Mouse (Mus musculus) heart, embryonic 11.5 days (tissue): ENCODE measurements around the gene Ambra1. TPM values are rescaled to one million over a fixed set of nuclear protein-coding genes. Genes with fewer than 3 reads are reported as not detected.
A peak's percentile ranks its signal among the peaks of the same experiment; 100 is the strongest.

Experiments
- ATAC-seq: fragments of 200-750 bp; cut with Nextera tagmentation; replicated peaks from 2 replicates; pipeline ENCODE4 v1.8.0; 2017; ENCODE audit warnings: moderate library complexity; ENCODE audit not compliant: insufficient number of reproducible peaks, low FRiP score, low TSS enrichment
- H3K27ac ChIP-seq: fragments of 300-500 bp; sonication (generic); 2 replicates; pipeline ENCODE4 v1.5.1; 2014; ENCODE audit warnings: mild to moderate bottlenecking, low read depth, low read length
- H3K27me3 ChIP-seq: fragments of 300-500 bp; sonication (generic); 2 replicates; pipeline ENCODE4 v1.6.1; 2014; ENCODE audit warnings: mild to moderate bottlenecking, low read length, mixed read lengths; ENCODE audit not compliant: control insufficient read depth, insufficient read depth
- H3K36me3 ChIP-seq: fragments of 300-500 bp; sonication (generic); 2 replicates; pipeline ENCODE4 v1.6.1; 2014; ENCODE audit warnings: mild to moderate bottlenecking, low read length, moderate library complexity, mixed read lengths; ENCODE audit not compliant: control insufficient read depth, insufficient read depth
- H3K4me1 ChIP-seq: fragments of 300-500 bp; sonication (generic); 2 replicates; pipeline ENCODE4 v1.6.1; 2014; ENCODE audit warnings: low read length; ENCODE audit not compliant: control insufficient read depth, insufficient read depth
- H3K4me2 ChIP-seq: fragments of 300-500 bp; sonication (generic); 2 replicates; pipeline ENCODE4 v1.6.1; 2014; ENCODE audit warnings: mild to moderate bottlenecking, moderate library complexity
- H3K4me3 ChIP-seq: fragments of 300-500 bp; sonication (generic); 2 replicates; pipeline ENCODE4 v1.5.1; 2014; ENCODE audit warnings: low read depth, low read length
- H3K9ac ChIP-seq: fragments of 300-500 bp; sonication (generic); 2 replicates; pipeline ENCODE4 v1.6.1; 2014; ENCODE audit warnings: mild to moderate bottlenecking, low read depth, low read length, moderate library complexity
- H3K9me3 ChIP-seq: fragments of 300-500 bp; sonication (generic); replicated peaks from 2 replicates; pipeline ENCODE4 v1.6.1; 2016; ENCODE audit warnings: low read length; ENCODE audit not compliant: control insufficient read depth
- WGBS: fragments of 180-500 bp; shearing (Covaris S2); extraction: QIAGEN DNeasy Blood & Tissue Kit; methylation state at CpG from one replicate; pipeline ENCODE4 v1.1.7; 2014; ENCODE audit not compliant: insufficient replicate concordance; 5-methylcytosine and 5-hydroxymethylcytosine counted together
- polyA plus RNA-seq: library from polyadenylated mRNA; unstranded; fragments of >200 nt; fragmentation: Nextera tagmentation; extraction: Ambion mirVana; gene quantifications from 2 replicates; pipeline ENCODE4 v1.2.1, GENCODE M21; 2014

Gene Ambra1
- polyA plus RNA-seq, 1 experiment from 2014 or later = 12.1 TPM

DNA sequence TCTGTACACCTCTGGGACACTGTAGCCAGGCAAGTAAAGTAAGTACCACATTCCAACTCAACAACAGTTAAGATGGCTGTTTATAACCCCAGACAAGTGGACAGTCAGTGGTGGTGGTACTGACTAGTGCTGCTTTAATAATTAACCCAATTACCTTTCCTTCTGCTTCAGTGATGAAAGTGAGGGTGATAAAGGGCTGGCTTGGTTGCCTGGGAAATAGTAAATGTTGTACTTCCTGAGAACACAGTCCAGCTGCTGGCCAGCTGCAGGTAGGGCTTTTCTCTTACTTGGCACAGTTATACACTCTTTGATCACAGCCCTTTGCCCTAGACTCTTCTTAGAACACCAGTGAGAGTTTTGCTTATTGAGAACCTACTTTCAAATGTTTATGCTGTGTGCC is 102.3 kb downstream of the Ambra1 start:
- H3K4me3 ChIP-seq = no peak overlapping the region
- H3K27me3 ChIP-seq = no peaks in the 10 kb centered on the region
- ATAC-seq = no peak
- H3K4me2 ChIP-seq = no peak overlapping the region
- H3K4me1 ChIP-seq = peaks cover 5% of the 10 kb centered on the region; the same call in 1 of the 2 replicates
- no peaks in the 10 kb centered on the region for H3K9me3 ChIP-seq
- no peak overlapping the region for H3K27ac ChIP-seq
- H3K9ac ChIP-seq = no peak overlapping the region
- H3K36me3 ChIP-seq = no peaks in the 10 kb centered on the region

DNA sequence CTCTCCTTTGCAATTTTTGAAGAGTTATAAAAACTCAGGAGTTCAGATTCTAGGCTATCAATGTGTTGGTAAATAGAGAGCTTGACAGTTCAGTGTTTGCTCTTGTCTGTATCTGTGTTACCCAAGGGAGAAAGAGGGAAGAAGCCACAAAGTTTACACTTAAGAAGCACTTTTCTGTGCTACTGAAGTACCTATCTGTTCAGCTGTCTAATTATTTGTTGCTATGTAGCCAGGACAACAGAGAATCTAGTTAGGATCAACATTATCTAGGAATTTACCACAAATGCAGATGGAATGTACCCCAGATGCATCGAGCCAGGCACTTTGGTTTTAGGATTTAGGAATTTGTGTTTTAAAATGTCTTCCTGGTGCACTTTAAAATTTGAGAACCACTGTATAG is 104.3 kb downstream of the Ambra1 start:
- Histone ChIP-seq H3K9ac (no peak overlapping the region), H3K9me3 (no peaks in the 10 kb centered on the region), H3K27ac (no peak overlapping the region), H3K36me3 (no peaks in the 10 kb centered on the region), H3K4me3 (no peak overlapping the region), H3K4me1 (peaks cover 5% of the 10 kb centered on the region; the same call in 1 of the 2 replicates), H3K27me3 (no peaks in the 10 kb centered on the region), H3K4me2 (no peak overlapping the region)
- WGBS = 47% methylated on average over 1 of the region's 1 CpGs
- no peak for ATAC-seq

DNA sequence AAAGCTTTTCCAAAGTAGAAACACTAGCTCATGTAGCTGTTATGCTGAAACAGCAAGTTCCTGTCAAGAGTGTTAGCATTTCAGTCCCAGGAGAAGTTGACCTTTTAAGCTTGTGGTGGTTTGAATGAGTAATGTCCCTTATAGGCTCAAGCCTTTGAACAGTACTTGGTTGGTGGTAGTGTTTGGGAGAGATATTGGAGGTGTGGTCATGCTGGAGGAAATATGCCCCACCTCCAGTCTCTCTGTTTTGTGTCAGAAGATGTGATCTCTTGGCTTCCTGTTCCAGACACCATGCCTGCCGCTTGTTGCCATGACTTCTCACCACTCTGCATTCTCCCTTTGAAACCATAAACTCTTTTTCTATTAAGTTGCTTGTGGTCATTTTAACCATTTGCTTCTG is 105.1 kb downstream of the Ambra1 start:
- H3K9me3 ChIP-seq = no peaks in the 10 kb centered on the region
- H3K27me3 ChIP-seq = no peaks in the 10 kb centered on the region
- WGBS = 41% methylated on average over 1 of the region's 1 CpGs
- no peak overlapping the region for H3K27ac ChIP-seq
- ATAC-seq = 0 out of 2 replicates have a peak, but pooled peaks have one; percentile 61
- H3K4me2 ChIP-seq = no peak overlapping the region
- H3K36me3 ChIP-seq = no peaks in the 10 kb centered on the region
- H3K4me3 ChIP-seq = no peak overlapping the region
- H3K4me1 ChIP-seq = peaks cover 5% of the 10 kb centered on the region; the same call in 1 of the 2 replicates
- no peak overlapping the region for H3K9ac ChIP-seq

DNA sequence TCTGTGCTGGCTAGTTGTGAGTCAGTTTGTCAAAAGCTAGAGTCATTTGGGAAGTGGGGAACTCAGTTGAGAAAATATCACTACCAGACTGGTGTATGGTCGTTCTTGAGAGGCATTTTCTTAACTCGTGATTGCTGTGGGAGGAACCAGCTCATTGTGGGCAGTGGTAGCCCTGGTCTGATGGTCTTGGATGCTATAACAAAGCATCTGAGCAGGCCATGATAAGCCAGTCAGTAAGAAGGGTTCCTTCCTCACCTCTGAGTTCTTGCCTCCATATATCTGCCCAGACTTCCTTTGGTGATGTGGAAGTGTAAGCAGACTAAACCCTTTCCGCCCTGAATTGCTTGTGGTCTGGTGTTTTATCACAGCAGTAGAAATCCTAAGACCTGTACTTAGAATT is 105.7 kb downstream of the Ambra1 start:
- Histone ChIP-seq H3K36me3 (no peaks in the 10 kb centered on the region), H3K4me2 (no peak overlapping the region), H3K27ac (no peak overlapping the region), H3K4me3 (no peak overlapping the region), H3K9ac (no peak overlapping the region), H3K4me1 (peaks cover 5% of the 10 kb centered on the region; the same call in 1 of the 2 replicates), H3K9me3 (no peaks in the 10 kb centered on the region), H3K27me3 (no peaks in the 10 kb centered on the region)
- WGBS = 62% methylated on average over 3 of the region's 3 CpGs
- no peak for ATAC-seq

DNA sequence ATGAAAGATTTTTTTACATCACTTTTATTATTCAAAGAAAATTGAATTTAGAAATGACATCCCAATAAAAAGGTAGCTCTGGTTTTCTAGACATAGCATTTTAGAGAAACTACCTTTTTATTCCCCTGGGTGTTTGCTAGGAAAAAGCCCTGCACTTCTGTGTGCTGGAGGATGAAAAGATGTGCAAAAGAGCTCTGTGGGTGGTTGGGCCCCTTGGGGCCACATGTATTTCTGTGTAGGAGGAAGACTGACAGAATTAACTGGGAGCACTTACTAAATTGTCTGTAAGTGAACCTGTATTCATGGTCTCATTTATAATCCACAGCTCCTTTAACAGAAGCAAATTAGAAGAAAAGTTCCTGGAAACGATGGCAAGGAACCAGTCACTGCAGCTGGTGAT is 114.2 kb downstream of the Ambra1 start:
- ATAC-seq = no peak
- Histone ChIP-seq H3K27ac (no peak overlapping the region), H3K36me3 (no peaks in the 10 kb centered on the region), H3K9me3 (no peaks in the 10 kb centered on the region), H3K4me2 (no peak overlapping the region), H3K4me3 (no peak overlapping the region), H3K27me3 (no peaks in the 10 kb centered on the region), H3K9ac (no peak overlapping the region), H3K4me1 (no peaks in the 10 kb centered on the region)
- WGBS = 85% methylated on average over 1 of the region's 1 CpGs

DNA sequence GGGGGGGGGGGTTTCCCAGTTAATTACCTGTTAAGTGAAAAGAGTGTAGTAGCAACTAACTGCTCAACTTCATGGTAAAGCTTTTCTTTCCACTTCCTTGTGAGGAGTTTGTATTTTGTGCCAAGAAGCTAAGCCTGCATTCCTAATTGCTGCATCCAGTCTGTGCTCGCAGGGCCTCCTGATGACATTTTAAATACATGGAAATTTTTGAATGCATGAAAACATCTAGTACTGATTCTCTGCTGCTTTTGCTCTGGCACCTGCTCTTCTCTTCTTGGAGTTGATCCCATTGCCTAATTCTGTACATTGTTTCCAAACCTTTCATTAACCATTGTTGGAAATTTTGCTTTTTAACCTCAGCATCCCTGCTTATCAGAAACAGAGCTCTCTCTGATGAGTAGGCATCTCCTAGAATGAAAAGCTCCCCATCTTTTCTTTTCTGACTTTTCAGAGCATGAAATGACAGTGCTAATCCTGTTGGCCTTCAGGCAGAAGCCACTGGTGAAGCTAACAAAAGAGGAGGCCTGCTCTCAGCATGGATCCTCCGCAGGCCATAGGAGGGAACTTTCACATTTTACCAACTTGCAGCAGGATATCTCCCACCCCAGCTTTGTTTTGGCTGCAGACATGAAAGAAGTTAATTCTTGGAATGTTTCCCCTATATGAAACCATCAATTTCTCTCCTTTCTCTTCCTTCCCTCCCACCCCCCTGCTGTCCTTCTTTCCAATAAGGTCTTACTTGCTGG is 122.7 kb downstream of the Ambra1 start:
- Histone ChIP-seq H3K36me3 (no peaks in the 10 kb centered on the region), H3K27ac (no peak overlapping the region), H3K9me3 (no peaks in the 10 kb centered on the region), H3K27me3 (no peaks in the 10 kb centered on the region), H3K4me3 (no peak overlapping the region), H3K9ac (no peak overlapping the region), H3K4me1 (no peaks in the 10 kb centered on the region), H3K4me2 (no peak overlapping the region)
- WGBS = 70% methylated on average over 2 of the region's 2 CpGs
- no peak for ATAC-seq

DNA sequence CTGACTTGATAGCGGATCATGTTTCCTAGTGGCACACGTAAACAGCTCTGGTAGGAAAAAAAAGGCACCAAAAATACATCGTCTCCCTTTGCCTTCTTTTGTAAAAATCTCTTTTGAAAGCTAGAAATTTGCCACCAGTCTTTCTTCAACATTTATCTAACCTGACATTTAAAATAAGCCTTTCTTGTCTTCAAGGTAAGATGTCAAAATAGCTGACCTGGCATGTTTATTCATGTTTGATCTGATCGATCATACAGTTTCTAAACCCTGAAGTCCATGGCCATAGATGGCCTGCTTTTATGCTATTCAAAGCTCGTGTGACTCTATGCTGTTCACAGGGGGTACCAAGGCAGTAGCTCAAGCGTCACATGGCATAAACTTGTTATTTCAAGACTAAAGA is 124.6 kb downstream of the Ambra1 start:
- WGBS = 88% methylated on average over 6 of the region's 6 CpGs
- no peak for ATAC-seq
- H3K9ac ChIP-seq = no peak overlapping the region

DNA sequence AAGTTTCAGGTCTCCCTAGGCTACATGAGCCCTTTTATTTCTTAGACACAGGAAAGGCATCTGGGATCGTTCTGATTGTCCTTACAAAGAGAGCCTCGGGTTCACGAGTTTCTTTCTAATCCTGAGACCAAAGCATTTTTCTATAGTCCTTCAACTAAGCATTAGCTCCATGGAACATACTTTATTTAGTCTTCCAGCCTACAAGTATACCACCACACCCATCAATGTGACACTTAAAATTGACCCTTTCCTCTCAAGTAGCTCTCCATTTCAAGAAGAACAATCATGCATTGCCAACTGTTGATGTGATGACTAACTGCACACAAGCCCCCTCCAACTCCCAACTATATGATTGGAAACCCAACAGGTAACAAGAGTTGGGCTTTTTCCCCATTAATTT is 127.0 kb downstream of the Ambra1 start:
- WGBS = 91% methylated on average over 3 of the region's 3 CpGs
- Histone ChIP-seq H3K36me3 (no peaks in the 10 kb centered on the region), H3K4me2 (no peak overlapping the region), H3K27me3 (no peaks in the 10 kb centered on the region), H3K4me3 (no peak overlapping the region), H3K27ac (no peak overlapping the region), H3K9ac (no peak overlapping the region), H3K4me1 (no peaks in the 10 kb centered on the region), H3K9me3 (no peaks in the 10 kb centered on the region)
- ATAC-seq = no peak

More for the DNA sequence above, 124.6 kb downstream of the Ambra1 start:
- no peak overlapping the region for H3K27ac ChIP-seq
- no peaks in the 10 kb centered on the region for H3K36me3 ChIP-seq
- no peaks in the 10 kb centered on the region for H3K9me3 ChIP-seq
- no peaks in the 10 kb centered on the region for H3K4me1 ChIP-seq
- H3K4me2 ChIP-seq = no peak overlapping the region
- H3K27me3 ChIP-seq = no peaks in the 10 kb centered on the region
- no peak overlapping the region for H3K4me3 ChIP-seq

DNA sequence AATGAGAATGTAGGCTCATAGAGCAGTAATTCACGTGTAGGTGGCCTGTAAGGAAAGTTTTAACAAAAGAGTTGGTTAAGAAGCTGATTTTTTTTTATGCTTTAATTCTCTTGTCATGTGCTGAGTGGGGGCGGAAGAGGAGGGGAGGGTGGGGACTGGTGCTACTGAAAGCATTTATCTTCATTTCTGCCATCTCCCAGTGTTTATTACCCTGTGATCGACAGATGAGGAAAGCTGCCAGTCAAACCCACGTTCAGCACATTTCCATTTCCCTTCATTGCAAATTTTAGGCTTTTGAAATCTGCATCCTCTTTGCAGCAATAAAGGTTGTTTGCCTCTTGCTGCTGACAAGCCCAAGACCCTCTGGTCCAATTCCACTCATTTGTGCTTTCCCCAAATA is 129.5 kb downstream of the Ambra1 start:
- Histone ChIP-seq H3K9ac (no peak overlapping the region), H3K4me3 (no peak overlapping the region), H3K9me3 (no peaks in the 10 kb centered on the region), H3K4me2 (no peak overlapping the region), H3K27me3 (no peaks in the 10 kb centered on the region), H3K27ac (no peak overlapping the region), H3K4me1 (no peaks in the 10 kb centered on the region), H3K36me3 (no peaks in the 10 kb centered on the region)
- no peak for ATAC-seq
- WGBS = 80% methylated on average over 4 of the region's 4 CpGs
